ENCODE assay signal across 28 mouse cellular contexts in genomic region chr6:127911687-127912086, GRCm38 (mm10). TPM values are rescaled to one million over a fixed set of nuclear protein-coding genes. Genes with fewer than 3 reads are reported as not detected.
DNase-seq lines count a peak whose midpoint lies in the region; ATAC-seq and TF ChIP-seq lines count a peak whose summit lies in the region.
"Had no signal": no experiment of that assay in that cellular context is flagged by ENCODE, and none has a peak within 500 bp of the region (broad histone marks: within the 10 kb centered on the region; RNA-seq: fewer than 3 reads in every experiment).

No protein-coding gene starts in this region.

- TF ChIP-seq CTCF in stomach, postnatal 0 days (IDR thresholded peaks at IDR 0.05; ENCODE audit: low read depth), result no peak
- no peak for TF ChIP-seq CTCF in liver, embryonic 14.5 days (IDR thresholded peaks at IDR 0.05; ENCODE audit: low read depth)
- TF ChIP-seq CTCF in liver, postnatal 0 days (IDR thresholded peaks at IDR 0.05; ENCODE audit: low read depth), result no peak

- ATAC-seq in liver, embryonic 12.5 days, result peak; percentile 54
- ATAC-seq in stomach, embryonic 16.5 days (ENCODE audit: insufficient read depth, low FRiP score), result peak; percentile 40; the same call in 1 of the 2 replicates
- ATAC-seq in stomach, postnatal 0 days (ENCODE audit: low FRiP score, low TSS enrichment), result no peak
- 0 out of 2 replicates have a peak, but pooled peaks have one; percentile 41 for ATAC-seq in liver, embryonic 14.5 days (ENCODE audit: insufficient read depth)
- peak; percentile 54 for ATAC-seq in liver, postnatal 0 days
- ATAC-seq: forebrain, embryonic 15.5 days; Patski had no signal

- no peak for DNase-seq in liver
- no peak for DNase-seq in stomach, postnatal 0 days (ENCODE audit: low spot score)
- DNase-seq in liver, embryonic 14.5 days (ENCODE audit: low read depth in 3 of 3, low spot score in 3 of 3), result peak in 1 of 3 experiments; percentile 3
- no peak for DNase-seq in liver, postnatal 0 days
- DNase-seq in testis, postnatal 10 days (ENCODE audit: low spot score), result no peak
- DNase-seq in frontal cortex, adult 2 months (ENCODE audit: extremely low spot score in 1 of 2, low spot score in 1 of 2), result no peak
- DNase-seq: adrenal gland, postnatal 10 days; cerebellum, adult 11-12 months; cerebellum, adult 8-10 months; cerebellum, postnatal 10 days; cerebellum, postnatal 36 days; embryo, embryonic 11 days; gastrocnemius, postnatal 10 days; gastrocnemius, postnatal 36 days; heart, adult 2 months; heart, postnatal 14 days; heart, postnatal 4 days had no signal

- no peak overlapping the region for H3K9ac ChIP-seq in liver, embryonic 12.5 days
- no peak overlapping the region for H3K9ac ChIP-seq in stomach, embryonic 16.5 days (ENCODE audit: low read length)
- H3K9ac ChIP-seq in stomach, postnatal 0 days (ENCODE audit: low read length), result no peak overlapping the region
- no peak overlapping the region for H3K9ac ChIP-seq in liver, embryonic 14.5 days (replicated peaks)
- H3K9ac ChIP-seq in liver, postnatal 0 days (replicated peaks), result no peak overlapping the region
- H3K9ac ChIP-seq: embryonic facial prominence, embryonic 13.5 days; forebrain, embryonic 12.5 days; forebrain, embryonic 15.5 days; heart, embryonic 13.5 days; hindbrain, embryonic 14.5 days had no signal

- H3K36me3 ChIP-seq in liver, embryonic 12.5 days, result no peaks in the 10 kb centered on the region
- no peaks in the 10 kb centered on the region for H3K36me3 ChIP-seq in stomach, embryonic 16.5 days (ENCODE audit: control insufficient read depth, insufficient read depth, low read length)
- H3K36me3 ChIP-seq in stomach, postnatal 0 days (ENCODE audit: control insufficient read depth, insufficient read depth, low read length), result no peaks in the 10 kb centered on the region
- no peaks in the 10 kb centered on the region for H3K36me3 ChIP-seq in liver, embryonic 14.5 days (replicated peaks; ENCODE audit: control insufficient read depth, insufficient read depth, low read depth)
- no peaks in the 10 kb centered on the region for H3K36me3 ChIP-seq in liver, postnatal 0 days (replicated peaks; ENCODE audit: insufficient read depth, low read length)
- H3K36me3 ChIP-seq: heart, embryonic 10.5 days; heart, embryonic 13.5 days had no signal

- H3K9me3 ChIP-seq in liver, embryonic 12.5 days (replicated peaks), result no peaks in the 10 kb centered on the region
- no peaks in the 10 kb centered on the region for H3K9me3 ChIP-seq in stomach, embryonic 16.5 days (replicated peaks; ENCODE audit: control insufficient read depth, low read length)
- no peaks in the 10 kb centered on the region for H3K9me3 ChIP-seq in stomach, postnatal 0 days (ENCODE audit: control insufficient read depth, low read length)
- H3K9me3 ChIP-seq in liver, embryonic 14.5 days (ENCODE audit: control insufficient read depth, low read length), result no peaks in the 10 kb centered on the region
- no peaks in the 10 kb centered on the region for H3K9me3 ChIP-seq in liver, postnatal 0 days (ENCODE audit: low read length)
- H3K9me3 ChIP-seq: embryonic facial prominence, embryonic 10.5 days; forebrain, embryonic 15.5 days; heart, embryonic 10.5 days had no signal

- no peak for TF ChIP-seq EP300 in stomach, postnatal 0 days (optimal IDR thresholded peaks at IDR 0.05)
- no peak for TF ChIP-seq EP300 in liver, embryonic 14.5 days (IDR thresholded peaks at IDR 0.05; ENCODE audit: low read depth)
- no peak for TF ChIP-seq EP300 in liver, postnatal 0 days (IDR thresholded peaks at IDR 0.05; ENCODE audit: low read depth)

- 61% methylated on average over 4 of the region's 4 CpGs for WGBS in liver, embryonic 12.5 days (ENCODE audit: insufficient replicate concordance)
- WGBS in stomach, embryonic 16.5 days, result 55% methylated on average over 4 of the region's 4 CpGs
- WGBS in stomach, postnatal 0 days, result 44% methylated on average over 4 of the region's 4 CpGs
- WGBS in liver, embryonic 14.5 days (ENCODE audit: insufficient replicate concordance), result 53% methylated on average over 4 of the region's 4 CpGs
- WGBS in liver, postnatal 0 days (ENCODE audit: insufficient replicate concordance), result 52% methylated on average over 4 of the region's 4 CpGs

- no peaks in the 10 kb centered on the region for H3K27me3 ChIP-seq in liver, embryonic 12.5 days (replicated peaks)
- H3K27me3 ChIP-seq in stomach, embryonic 16.5 days (ENCODE audit: control insufficient read depth, insufficient read depth, low read length), result no peaks in the 10 kb centered on the region
- H3K27me3 ChIP-seq in stomach, postnatal 0 days (ENCODE audit: control insufficient read depth, insufficient read depth, low read length), result no peaks in the 10 kb centered on the region
- H3K27me3 ChIP-seq in liver, embryonic 14.5 days (ENCODE audit: control insufficient read depth, insufficient read depth, low read length), result no peaks in the 10 kb centered on the region
- 0 out of 2 replicates have a peak, but pooled peaks cover 2% of the 10 kb centered on the region for H3K27me3 ChIP-seq in liver, postnatal 0 days (ENCODE audit: insufficient read depth, low read length)
- H3K27me3 ChIP-seq: embryonic facial prominence, embryonic 13.5 days; forebrain, embryonic 12.5 days; forebrain, embryonic 15.5 days had no signal

- H3K4me1 ChIP-seq in liver, embryonic 12.5 days, result no peaks in the 10 kb centered on the region
- no peaks in the 10 kb centered on the region for H3K4me1 ChIP-seq in stomach, embryonic 16.5 days (ENCODE audit: control insufficient read depth, insufficient read depth, low read length)
- no peaks in the 10 kb centered on the region for H3K4me1 ChIP-seq in stomach, postnatal 0 days (replicated peaks; ENCODE audit: control insufficient read depth, insufficient read depth)
- peaks cover 0 to 8% of the 10 kb centered on the region in 2 experiments; a peak in 1 of 4 replicates for H3K4me1 ChIP-seq in liver, embryonic 14.5 days (replicated peaks; ENCODE audit: control insufficient read depth in 2 of 2, insufficient read depth in 2 of 2, low read length in 1 of 2)
- 0 out of 2 replicates have a peak, but pooled peaks cover 2% of the 10 kb centered on the region for H3K4me1 ChIP-seq in liver, postnatal 0 days (ENCODE audit: insufficient read depth)
- H3K4me1 ChIP-seq: embryonic facial prominence, embryonic 10.5 days; embryonic facial prominence, embryonic 13.5 days; forebrain, embryonic 12.5 days; heart, embryonic 10.5 days; heart, embryonic 13.5 days had no signal

- H3K27ac ChIP-seq in liver, embryonic 12.5 days, result no peak overlapping the region
- no peak overlapping the region for H3K27ac ChIP-seq in stomach, embryonic 16.5 days (ENCODE audit: low read length)
- no peak overlapping the region for H3K27ac ChIP-seq in stomach, postnatal 0 days (replicated peaks)
- no peak overlapping the region for H3K27ac ChIP-seq in liver, embryonic 14.5 days
- no peak overlapping the region for H3K27ac ChIP-seq in liver, postnatal 0 days (ENCODE audit: low read depth)
- H3K27ac ChIP-seq: embryonic facial prominence, embryonic 10.5 days; embryonic facial prominence, embryonic 13.5 days; forebrain, embryonic 12.5 days; forebrain, embryonic 15.5 days; heart, adult 2 months; heart, embryonic 10.5 days; heart, embryonic 13.5 days; hindbrain, embryonic 14.5 days had no signal

- H3K4me3 ChIP-seq in liver, embryonic 12.5 days, result no peak overlapping the region
- no peak overlapping the region for H3K4me3 ChIP-seq in stomach, embryonic 16.5 days (replicated peaks; ENCODE audit: low read length)
- no peak overlapping the region for H3K4me3 ChIP-seq in stomach, postnatal 0 days (ENCODE audit: low read depth, low read length)
- H3K4me3 ChIP-seq in liver, embryonic 14.5 days (ENCODE audit: insufficient read depth in 1 of 2, low read depth in 2 of 2, low read length in 2 of 2), result no peak overlapping the region
- H3K4me3 ChIP-seq in liver, postnatal 0 days (ENCODE audit: low read depth, low read length), result no peak overlapping the region
- H3K4me3 ChIP-seq: embryonic facial prominence, embryonic 10.5 days; embryonic facial prominence, embryonic 13.5 days; erythroblast, embryonic 14.5 days; forebrain, embryonic 12.5 days; forebrain, embryonic 15.5 days; heart, adult 2 months; heart, embryonic 10.5 days; heart, embryonic 13.5 days had no signal

- no peak overlapping the region for H3K4me2 ChIP-seq in liver, embryonic 12.5 days
- H3K4me2 ChIP-seq in stomach, embryonic 16.5 days (ENCODE audit: low read depth, low read length), result no peak overlapping the region
- H3K4me2 ChIP-seq in stomach, postnatal 0 days (replicated peaks; ENCODE audit: low read depth), result no peak overlapping the region
- no peak overlapping the region for H3K4me2 ChIP-seq in liver, embryonic 14.5 days (ENCODE audit: low read depth)
- H3K4me2 ChIP-seq in liver, postnatal 0 days (ENCODE audit: low read depth, low read length), result no peak overlapping the region
- H3K4me2 ChIP-seq: embryonic facial prominence, embryonic 13.5 days; forebrain, embryonic 12.5 days; forebrain, embryonic 15.5 days; heart, embryonic 13.5 days; hindbrain, embryonic 14.5 days had no signal

RNA-seq across cellular contexts. Expression of gene Tspan11, which starts 24.3 kb away (rescaled TPM):
- 0.43 and 1.5 TPM in 2 replicates for polyA plus RNA-seq in liver, embryonic 12.5 days (2016; fragmentation: Nextera tagmentation; extraction: Ambion mirVana)
- polyA plus RNA-seq in stomach, embryonic 16.5 days (2015; fragmentation: Nextera tagmentation; extraction: Ambion mirVana), result 4.1 and 5.5 TPM in 2 replicates
- polyA plus RNA-seq in stomach, postnatal 0 days (2015; fragmentation: Nextera tagmentation; extraction: Ambion mirVana), result 2.3 and 2.4 TPM in 2 replicates
- 0.07 and 0.08 TPM in 2 replicates for polyA plus RNA-seq in liver, embryonic 14.5 days (2012; rRNA removed)
- 0.11 and 0.23 TPM in 2 replicates for polyA plus RNA-seq in liver, embryonic 14.5 days (2014; fragmentation: Nextera tagmentation; extraction: Ambion mirVana)
- 0.25 and 0.38 TPM in 2 replicates for polyA plus RNA-seq in liver, postnatal 0 days (2015; fragmentation: Nextera tagmentation; extraction: Ambion mirVana)
- polyA plus RNA-seq in frontal cortex, adult 2 months (2012; rRNA removed), result 0.94 and 2.1 TPM in 2 replicates
- polyA plus RNA-seq: erythroblast, embryonic 14.5 days; Patski had no signal
